Mouse (Mus musculus) ES-CJ7 (cell line): ENCODE data around the gene 4833423E24Rik.

Experiments used
- DNase-seq: peaks from one replicate; pipeline ENCODE4 v3.0.0; 2011; ENCODE audit warnings: low read depth, low spot score

4833423E24Rik gene

GRCm38 (mm10) chr2:85518879-85519278 is at the start of gene 4833423E24Rik:
Gene 4833423E24Rik (minus strand): TSS chr2:85519024.
- DNase-seq, result no peak

GRCm38 (mm10) chr2:85561187-85561586 is 42.4 kb upstream of the 4833423E24Rik start:
- DNase-seq, result peak; percentile 53

GRCm38 (mm10) chr2:85560226-85560625 is 41.4 kb upstream of the 4833423E24Rik start:
- no peak for DNase-seq

GRCm38 (mm10) chr2:85554806-85555205 is 36.0 kb upstream of the 4833423E24Rik start:
- no peak for DNase-seq

GRCm38 (mm10) chr2:85533934-85534333 is 15.1 kb upstream of the 4833423E24Rik start:
- no peak for DNase-seq

GRCm38 (mm10) chr2:85532082-85532778 is 13.4 kb upstream of the 4833423E24Rik start:
- DNase-seq, result no peak

- no peak for DNase-seq
These were observed 4.2 kb upstream of the 4833423E24Rik start for GRCm38 (mm10) chr2:85522859-85523489.

GRCm38 (mm10) chr2:85518292-85518691 is 532 bp downstream of the 4833423E24Rik start:
- no peak for DNase-seq

- no peak for DNase-seq
These were observed 8.4 kb downstream of the 4833423E24Rik start for GRCm38 (mm10) chr2:85510376-85510775.

- DNase-seq, result no peak
These were observed 28.4 kb downstream of the 4833423E24Rik start for GRCm38 (mm10) chr2:85490396-85490795.

GRCm38 (mm10) chr2:85466801-85467325 is 52.0 kb downstream of the 4833423E24Rik start:
- DNase-seq, result no peak

- DNase-seq, result no peak
These were observed 75.3 kb downstream of the 4833423E24Rik start, which contains the start of gene Olfr995 for GRCm38 (mm10) chr2:85443539-85443938. Gene Olfr995 (minus strand): TSS chr2:85443639.

- no peak for DNase-seq
These were observed 76.3 kb downstream of the 4833423E24Rik start for GRCm38 (mm10) chr2:85442546-85442945.

- DNase-seq, result no peak
These were observed 82.5 kb downstream of the 4833423E24Rik start, which contains the start of gene Olfr994 for GRCm38 (mm10) chr2:85436351-85436750. Gene Olfr994 (minus strand): TSS chr2:85436451.
